Mouse (Mus musculus) heart, postnatal 0 days (tissue): ENCODE measurements around the gene Chd1l. TPM values are rescaled to one million over a fixed set of nuclear protein-coding genes. Genes with fewer than 3 reads are reported as not detected.

ENCODE experiments used
- ATAC-seq: fragments of 200-750 bp; cut with Nextera tagmentation; 2 replicates; pipeline ENCODE4 v1.8.0; 2017; ENCODE audit warnings: low read depth, moderate number of reproducible peaks, moderate library complexity; ENCODE audit not compliant: insufficient read depth
- DNase-seq: peaks from one replicate; pipeline ENCODE4 v3.0.0-alpha.2; 2016; ENCODE audit warnings: low spot score
- H3K27ac ChIP-seq: fragments of 300-500 bp; sonication (generic); 2 replicates; pipeline ENCODE4 v1.5.1; 2014; ENCODE audit warnings: low read depth, mild to moderate bottlenecking
- H3K27me3 ChIP-seq: fragments of 300-500 bp; sonication (generic); 2 replicates; pipeline ENCODE4 v1.6.1; 2014; ENCODE audit warnings: low read length, mixed read lengths; ENCODE audit not compliant: control insufficient read depth, insufficient read depth
- H3K36me3 ChIP-seq: fragments of 300-500 bp; sonication (generic); replicated peaks from 2 replicates; pipeline ENCODE4 v1.6.1; 2014; ENCODE audit warnings: low read length, mixed read lengths; ENCODE audit not compliant: control insufficient read depth, insufficient read depth
- H3K4me1 ChIP-seq: fragments of 300-500 bp; sonication (generic); 2 replicates; pipeline ENCODE4 v1.6.1; 2014; ENCODE audit warnings: antibody characterized with exemption; ENCODE audit not compliant: control insufficient read depth, insufficient read depth
- H3K4me2 ChIP-seq: fragments of 300-500 bp; sonication (generic); 2 replicates; pipeline ENCODE4 v1.6.1; 2014; ENCODE audit warnings: low read depth, mild to moderate bottlenecking, low read length, moderate library complexity
- H3K4me3 ChIP-seq: fragments of 300-500 bp; sonication (generic); 2 replicates; pipeline ENCODE4 v1.5.1; 2014; ENCODE audit warnings: low read depth, low read length
- H3K9ac ChIP-seq: fragments of 300-500 bp; sonication (generic); replicated peaks from 2 replicates; pipeline ENCODE4 v1.6.1; 2014; ENCODE audit warnings: low read depth, low read length, mixed read lengths
- H3K9me3 ChIP-seq: fragments of 300-500 bp; sonication (generic); replicated peaks from 2 replicates; pipeline ENCODE4 v1.6.1; 2016; ENCODE audit warnings: low read length; ENCODE audit not compliant: control insufficient read depth
- CTCF ChIP-seq: IDR thresholded peaks from 2 replicates; pipeline ENCODE4 v1.5.1; 2016; ENCODE audit warnings: antibody characterized with exemption, control low read depth, low read depth
- EP300 ChIP-seq: IDR thresholded peaks from 2 replicates; pipeline ENCODE4 v1.6.1; 2016; ENCODE audit warnings: antibody characterized with exemption, low read depth
- WGBS: fragments of 180-500 bp; shearing (Covaris S2); extraction: QIAGEN DNeasy Blood & Tissue Kit; methylation state at CpG from one replicate; pipeline ENCODE4 v1.1.7; 2014; 5-methylcytosine and 5-hydroxymethylcytosine counted together
- polyA plus RNA-seq: library from polyadenylated mRNA; unstranded; fragments of >200 nt; fragmentation: Nextera tagmentation; extraction: Ambion mirVana; gene quantifications from 2 replicates; pipeline ENCODE4 v1.2.1, GENCODE M21; 2015
- total RNA-seq: library from RNA; depleted of rRNA; stranded (reverse); fragments of >200 nt; gene quantifications from 2 replicates; pipeline ENCODE4 v1.2.3, GENCODE M21; 2014; ENCODE audit warnings: low replicate concordance

Gene Chd1l
- total and polyA plus RNA-seq, 2 experiments from 2014 or later, result 7.6 to 11.9 TPM

DNA sequence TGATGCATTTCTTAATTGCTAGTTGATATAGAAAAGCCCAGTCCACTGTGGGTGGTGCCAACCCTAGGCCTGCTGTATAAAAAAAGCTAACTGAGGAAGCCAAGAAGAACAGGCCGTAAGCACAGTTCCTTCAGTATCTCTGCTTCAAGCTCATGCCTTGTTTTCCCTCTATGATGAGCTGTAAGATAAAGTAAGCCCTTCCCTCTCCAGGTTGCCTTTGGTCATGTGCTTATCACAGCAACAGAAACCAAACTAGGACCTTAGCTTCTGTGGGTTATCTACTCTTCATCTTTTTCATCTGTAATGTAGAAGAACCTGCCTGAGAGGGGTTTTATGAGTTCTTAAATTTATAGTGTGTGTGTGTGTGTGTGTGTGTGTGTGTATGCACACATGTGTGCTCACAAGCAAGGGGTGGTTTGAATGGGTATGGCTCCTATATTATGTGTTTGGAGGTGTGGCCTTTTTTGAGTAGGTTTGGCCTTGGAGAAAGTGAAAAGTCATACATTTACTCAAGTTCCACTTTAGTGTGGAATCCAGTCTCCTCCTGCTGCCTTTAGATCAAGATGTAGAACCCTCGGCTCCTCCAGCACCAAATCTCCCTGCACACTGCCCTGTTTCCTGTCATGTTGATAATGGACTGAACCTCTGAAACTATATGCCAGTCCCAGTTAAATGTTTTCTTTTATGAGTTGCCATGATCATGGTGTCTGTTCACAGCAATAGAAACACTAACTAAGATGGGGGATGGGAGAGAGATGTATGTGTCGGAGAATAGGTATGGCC, 9.8 kb downstream of the Chd1l start:
- whole genome bisulfite sequencing, result 78% methylated on average over 3 of the region's 3 CpGs
- peaks cover 23% of the 10 kb centered on the region for H3K36me3 ChIP-seq
- TF ChIP-seq EP300 (no peak), CTCF (no peak)

DNA sequence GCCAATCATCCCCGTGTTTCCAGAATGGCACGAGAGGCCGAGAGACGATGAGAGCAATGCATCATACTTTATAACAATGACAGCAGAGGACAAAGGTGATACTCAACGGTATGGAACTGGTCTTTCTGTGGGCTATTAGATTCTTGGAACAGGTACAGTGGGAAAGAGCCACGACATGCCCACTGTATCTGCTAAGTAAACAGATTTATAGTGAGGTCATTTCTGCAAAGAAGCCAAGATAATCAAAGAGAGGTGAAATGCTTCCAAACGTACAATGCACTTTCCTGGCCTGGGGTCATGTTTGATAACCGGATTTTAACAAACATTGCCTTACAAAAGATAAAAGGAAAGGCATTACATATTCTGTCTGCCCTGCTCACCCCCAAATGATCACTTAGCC, 13.2 kb downstream of the Chd1l start:
- peaks cover 26% of the 10 kb centered on the region for H3K36me3 ChIP-seq
- 63% methylated on average over 8 of the region's 8 CpGs for WGBS
- no peaks in the 10 kb centered on the region for H3K4me1 ChIP-seq
- H3K9me3 ChIP-seq, result no peaks in the 10 kb centered on the region
- no peak overlapping the region for H3K9ac ChIP-seq
- no peak overlapping the region for H3K4me3 ChIP-seq
- H3K4me2 ChIP-seq, result no peak overlapping the region
- H3K27ac ChIP-seq, result no peak overlapping the region
- TF ChIP-seq CTCF (no peak), EP300 (no peak)
- ATAC-seq (no peak), DNase-seq (no peak)
- H3K27me3 ChIP-seq, result no peaks in the 10 kb centered on the region

More for the DNA sequence above, 9.8 kb downstream of the Chd1l start:
- H3K27ac ChIP-seq, result no peak overlapping the region
- no peak for DNase-seq
- no peaks in the 10 kb centered on the region for H3K4me1 ChIP-seq
- H3K4me2 ChIP-seq, result no peak overlapping the region
- H3K9me3 ChIP-seq, result no peaks in the 10 kb centered on the region
- no peaks in the 10 kb centered on the region for H3K27me3 ChIP-seq
- ATAC-seq, result no peak
- no peak overlapping the region for H3K4me3 ChIP-seq
- H3K9ac ChIP-seq, result no peak overlapping the region

DNA sequence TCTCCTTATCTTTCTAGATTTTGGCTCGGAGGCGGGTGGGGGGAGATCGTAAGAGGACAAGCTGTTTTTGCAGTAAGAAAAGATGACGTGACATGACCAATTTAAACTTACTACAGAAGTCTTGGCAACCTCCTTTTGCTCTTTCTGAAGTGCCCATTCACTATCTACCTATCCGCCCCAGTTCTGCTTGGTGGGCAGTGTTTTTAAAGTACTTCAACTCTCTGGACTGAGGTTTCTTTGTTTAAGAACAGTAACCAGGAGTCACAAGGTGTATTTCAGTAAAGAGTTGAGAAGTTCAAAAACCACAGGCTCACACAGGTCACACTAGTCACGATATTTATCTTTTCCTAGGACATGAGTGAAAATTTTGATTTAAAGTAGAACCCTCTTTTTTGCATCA, 14.9 kb downstream of the Chd1l start:
- 74% methylated on average over 6 of the region's 6 CpGs for WGBS
- H3K36me3 ChIP-seq, result peaks cover 31% of the 10 kb centered on the region
- no peak for DNase-seq

DNA sequence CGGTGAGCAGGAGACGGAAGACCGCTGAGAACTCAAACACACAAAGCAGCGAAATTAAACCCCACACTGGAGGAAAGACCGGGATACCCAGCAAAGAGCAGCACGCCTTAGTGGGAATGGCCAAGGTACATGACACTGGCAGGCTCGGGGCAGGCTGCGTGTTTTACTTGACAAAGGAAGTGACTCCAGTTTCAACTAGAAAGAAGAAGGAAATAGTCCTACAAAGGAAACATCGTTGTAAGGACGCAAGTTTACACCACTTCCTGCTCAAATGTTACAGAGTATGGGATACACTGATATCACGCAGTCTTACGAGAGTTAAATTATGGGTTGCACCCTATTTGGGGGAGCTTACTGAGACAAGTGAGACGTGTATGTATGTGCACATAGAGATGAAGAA, 15.9 kb downstream of the Chd1l start:
- 77% methylated on average over 13 of the region's 13 CpGs for WGBS
- Histone ChIP-seq H3K27me3 (no peaks in the 10 kb centered on the region), H3K9me3 (no peaks in the 10 kb centered on the region), H3K4me2 (no peak overlapping the region), H3K4me3 (no peak overlapping the region), H3K4me1 (no peaks in the 10 kb centered on the region), H3K27ac (no peak overlapping the region), H3K9ac (no peak overlapping the region), H3K36me3 (peaks cover 40% of the 10 kb centered on the region)
- DNase-seq (no peak), ATAC-seq (no peak)
- TF ChIP-seq EP300 (no peak), CTCF (no peak)

More for the DNA sequence above, 14.9 kb downstream of the Chd1l start:
- no peak for TF ChIP-seq EP300
- TF ChIP-seq CTCF, result no peak
- no peak overlapping the region for H3K4me2 ChIP-seq
- no peaks in the 10 kb centered on the region for H3K9me3 ChIP-seq
- no peaks in the 10 kb centered on the region for H3K4me1 ChIP-seq
- H3K9ac ChIP-seq, result no peak overlapping the region
- no peak for ATAC-seq
- H3K4me3 ChIP-seq, result no peak overlapping the region
- H3K27me3 ChIP-seq, result no peaks in the 10 kb centered on the region
- H3K27ac ChIP-seq, result no peak overlapping the region

DNA sequence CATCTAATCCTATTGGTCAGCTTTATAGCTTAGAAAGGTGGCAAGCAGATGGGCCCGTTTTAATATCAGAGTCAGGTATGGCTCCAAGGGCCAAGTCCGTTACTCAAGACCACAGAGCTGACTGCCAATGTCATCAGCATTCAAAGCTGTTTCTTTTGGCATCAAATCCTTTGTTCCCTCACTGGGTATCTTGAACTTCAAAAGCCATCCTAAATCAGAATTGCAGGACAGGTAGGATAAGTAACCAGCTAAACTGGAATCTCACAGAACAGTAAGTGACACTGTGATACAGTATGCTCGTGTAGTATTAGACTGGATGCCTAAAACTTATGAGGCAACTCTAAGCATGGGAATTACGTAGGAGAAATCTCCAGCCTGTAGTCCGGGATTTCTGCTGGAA, 16.9 kb downstream of the Chd1l start:
- Histone ChIP-seq H3K4me2 (no peak overlapping the region), H3K9me3 (no peaks in the 10 kb centered on the region), H3K36me3 (peaks cover 49% of the 10 kb centered on the region), H3K4me1 (no peaks in the 10 kb centered on the region), H3K9ac (no peak overlapping the region), H3K27ac (no peak overlapping the region), H3K4me3 (no peak overlapping the region), H3K27me3 (no peaks in the 10 kb centered on the region)
- no peak for DNase-seq
- no peak for ATAC-seq
- TF ChIP-seq EP300 (no peak), CTCF (no peak)
- WGBS, result 92% methylated on average over 5 of the region's 5 CpGs

DNA sequence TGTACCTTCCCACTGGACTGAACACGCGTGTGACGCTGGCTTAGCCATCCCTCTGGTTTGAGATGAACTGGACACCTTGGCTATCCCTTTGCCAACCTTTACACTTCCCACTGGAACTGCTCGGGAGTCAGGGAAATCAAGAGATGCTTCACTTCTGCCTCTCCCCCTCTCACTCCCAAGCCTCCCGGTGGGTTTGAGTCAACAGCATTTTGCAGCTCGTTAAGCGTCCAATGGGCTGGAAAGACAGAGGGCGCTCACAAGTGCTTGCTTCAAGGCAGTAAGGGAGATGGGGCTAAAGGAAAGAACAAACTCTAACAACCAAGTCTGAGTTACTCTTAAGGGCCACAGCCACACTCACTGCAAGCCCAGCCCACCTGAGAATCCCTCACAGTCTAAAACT, 19.3 kb downstream of the Chd1l start:
- no peak for DNase-seq
- no peak overlapping the region for H3K27ac ChIP-seq
- no peak for ATAC-seq
- H3K27me3 ChIP-seq, result no peaks in the 10 kb centered on the region
- H3K4me1 ChIP-seq, result no peaks in the 10 kb centered on the region
- no peak overlapping the region for H3K4me2 ChIP-seq
- no peak overlapping the region for H3K4me3 ChIP-seq
- 67% methylated on average over 8 of the region's 8 CpGs for WGBS
- no peaks in the 10 kb centered on the region for H3K9me3 ChIP-seq
- H3K9ac ChIP-seq, result no peak overlapping the region
- H3K36me3 ChIP-seq, result peaks cover 50% of the 10 kb centered on the region
- TF ChIP-seq EP300, result no peak
- TF ChIP-seq CTCF, result no peak
